Mouse (Mus musculus): ENCODE data around the gene Eya3.

GRCm38 (mm10) chr4:132649271-132649999 lies 10.6 kb downstream of the Eya3 start:
- TF ChIP-seq GATA1 (IDR thresholded peaks at IDR 0.05; ENCODE audit: low read length) (no peak), TAL1 (IDR thresholded peaks at IDR 0.05; ENCODE audit: low read length) (no peak)

All from erythroblast, embryonic 14.5 days (primary cell).